Mouse (Mus musculus): ENCODE results near the gene Spatc1l.

The Spatc1l gene

DNA sequence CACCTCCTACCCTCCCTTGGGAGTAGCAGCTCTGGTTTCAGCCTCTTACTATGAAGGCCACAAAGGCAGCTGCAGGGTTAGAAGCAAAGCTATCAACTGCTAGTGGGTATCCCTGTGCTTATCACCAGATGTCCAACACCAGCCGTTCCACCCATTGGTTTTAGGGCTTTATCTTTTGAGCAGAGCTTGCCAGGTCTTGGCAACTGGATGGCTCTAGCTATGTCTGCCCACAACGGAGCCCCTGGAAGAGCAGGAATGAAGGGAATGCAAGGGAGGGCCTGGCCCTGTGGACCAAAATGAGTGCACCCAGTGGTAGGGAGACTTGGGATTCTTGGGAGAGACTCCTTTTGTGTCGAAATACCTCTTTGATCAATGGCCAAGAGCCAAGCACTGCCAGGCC is 40.6 kb downstream of the Spatc1l start:
- DNase-seq, result no peak

DNA sequence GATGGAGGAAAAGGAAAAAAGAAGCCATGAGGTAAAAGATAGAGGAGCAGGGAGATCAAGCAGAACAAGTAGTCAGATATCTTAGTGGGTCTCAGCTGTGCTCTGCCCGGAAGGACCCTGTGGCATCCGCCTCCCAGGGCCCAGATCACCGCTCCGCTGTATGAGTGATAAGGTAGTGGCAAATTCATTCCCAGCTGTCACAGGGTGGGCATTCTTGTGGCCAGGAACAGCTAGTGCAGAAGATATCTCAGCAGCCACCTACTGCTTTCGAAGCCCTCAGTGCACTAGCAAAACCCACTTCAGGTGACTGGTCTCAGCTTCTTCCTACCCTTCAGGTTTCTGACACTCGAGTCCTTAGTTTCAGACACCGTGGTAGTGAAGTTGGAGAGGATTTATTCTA is 50.4 kb downstream of the Spatc1l start:
- DNase-seq, result no peak

Measured in cerebellum, adult 9-11 months (tissue).